Mouse (Mus musculus): ENCODE data around the gene Pcyt1b.

GRCm38 (mm10) chrX:93630256-93630655 lies 24.4 kb upstream of the Pcyt1b start:
- TF ChIP-seq POLR2A (IDR thresholded peaks at IDR 0.05; ENCODE audit: borderline replicate concordance, control insufficient read depth, low read depth, low read length) (no peak), CTCF (IDR thresholded peaks at IDR 0.05; ENCODE audit: control insufficient read depth, insufficient read depth, low read length) (no peak)
